Mouse (Mus musculus): ENCODE measurements around the gene Hsd17b11.

Gene Hsd17b11

DNA sequence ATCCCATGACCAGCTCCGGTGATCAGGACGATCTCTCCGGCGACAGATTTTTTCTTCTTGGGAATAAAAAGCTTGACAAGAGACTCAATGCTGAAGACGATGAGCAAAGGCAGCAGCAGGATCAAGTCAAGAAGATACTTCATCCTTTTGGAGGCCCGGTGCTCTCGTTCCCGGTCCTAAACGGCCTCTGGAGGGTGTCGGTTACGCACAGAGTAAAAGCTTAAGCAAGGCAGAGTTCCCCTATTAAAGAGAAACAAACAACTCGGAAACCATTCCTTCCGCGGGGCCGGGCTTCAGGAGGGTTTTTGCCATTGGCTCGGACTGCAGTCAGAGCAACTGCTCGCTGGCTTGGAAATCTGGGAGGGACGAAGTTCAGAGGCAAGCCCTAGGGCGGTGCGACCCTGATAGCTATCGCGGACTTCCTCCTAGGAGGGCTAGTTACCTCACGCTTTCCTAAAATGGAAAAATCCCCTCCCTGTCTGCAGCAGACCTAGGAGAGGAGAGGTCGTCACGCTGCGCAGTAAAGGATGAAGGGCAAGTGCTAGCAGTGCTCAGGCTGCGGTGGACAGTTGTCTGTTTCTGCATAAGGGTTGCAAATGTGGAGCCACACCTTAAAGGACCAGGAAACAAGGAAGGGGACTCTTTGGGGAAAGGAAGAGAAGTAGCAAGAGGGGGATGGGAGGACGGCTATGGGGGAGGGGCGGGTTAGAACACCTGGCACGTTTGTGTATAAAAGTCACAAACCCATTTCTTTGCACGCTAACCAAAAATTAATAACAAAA lies at the start of gene Hsd17b11:
Gene Hsd17b11, minus strand, starts transcription at position 323 of the 782 bp plus-strand sequence.
- Histone ChIP-seq H3K27me3 (ENCODE audit: insufficient read depth, low read length) (no peaks in the 10 kb centered on the region), H3K36me3 (ENCODE audit: insufficient read depth, low read length) (peaks cover 22% of the 10 kb centered on the region), H3K4me3 (replicated peaks; ENCODE audit: low read length) (peak within 1 kb of the TSS; percentile 85), H3K9me3 (ENCODE audit: low read length) (no peaks in the 10 kb centered on the region), H3K4me1 (replicated peaks; ENCODE audit: low read depth, low read length) (peaks cover 74% of the 10 kb centered on the region)
- TF ChIP-seq POU5F1 (IDR thresholded peaks at IDR 0.05; ENCODE audit: borderline replicate concordance, low read length), result no peak
- peak; percentile 16; the same call in 1 of the 2 replicates for TF ChIP-seq NANOG (IDR thresholded peaks at IDR 0.05; ENCODE audit: borderline replicate concordance, low read length)

DNA sequence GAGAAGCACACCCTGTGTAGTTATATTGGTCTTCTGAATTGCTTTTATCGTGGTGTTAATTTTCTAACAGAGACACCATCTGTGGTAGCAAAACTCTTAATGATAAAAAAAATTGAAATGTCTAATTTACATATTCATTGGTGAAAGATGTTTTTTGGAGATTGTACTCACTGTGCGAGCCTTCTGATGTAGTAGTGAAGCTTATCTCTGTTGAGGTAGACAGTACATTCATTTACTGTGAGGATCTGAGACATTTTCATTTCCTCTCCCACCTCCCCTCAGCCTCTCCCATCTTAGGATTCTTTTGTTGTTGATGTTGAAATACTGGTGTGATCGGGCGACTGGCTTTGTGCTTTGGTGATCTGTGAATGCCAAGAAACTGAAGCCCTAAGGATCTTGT lies 49.3 kb upstream of the Hsd17b11 start:
- H3K27me3 ChIP-seq (ENCODE audit: insufficient read depth, low read length), result 0 out of 2 replicates have a peak, but pooled peaks cover 2% of the 10 kb centered on the region
- peaks cover 31% of the 10 kb centered on the region for H3K9me3 ChIP-seq (ENCODE audit: low read length)
- no peak overlapping the region for H3K4me3 ChIP-seq (replicated peaks; ENCODE audit: low read length)
- H3K4me1 ChIP-seq (replicated peaks; ENCODE audit: low read depth, low read length), result peaks cover 17% of the 10 kb centered on the region
- H3K36me3 ChIP-seq (ENCODE audit: insufficient read depth, low read length), result no peaks in the 10 kb centered on the region
- TF ChIP-seq POU5F1 (IDR thresholded peaks at IDR 0.05; ENCODE audit: borderline replicate concordance, low read length) (no peak), CTCF (conservative IDR thresholded peaks at IDR 0.05; ENCODE audit: low read length) (no peak), NANOG (IDR thresholded peaks at IDR 0.05; ENCODE audit: borderline replicate concordance, low read length) (no peak)

DNA sequence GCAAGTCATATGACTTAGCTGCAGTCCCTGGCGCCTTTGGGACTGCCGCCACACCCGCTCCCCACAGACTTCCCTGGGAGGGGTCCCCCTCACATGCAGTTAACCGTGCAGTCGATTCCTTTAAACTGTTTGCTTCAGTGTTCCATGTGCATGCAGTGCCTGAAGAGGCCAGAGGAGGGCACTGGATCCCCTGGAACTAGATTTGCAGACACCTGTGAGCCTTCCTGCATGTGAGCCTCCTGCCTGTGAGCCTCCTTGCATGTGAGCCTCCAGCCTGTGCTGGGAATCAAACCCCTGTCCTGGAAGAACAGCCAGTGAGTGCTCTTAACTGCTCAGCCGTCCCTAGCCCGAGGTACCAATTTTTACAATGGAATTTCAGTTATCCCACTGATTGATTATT lies 47.0 kb upstream of the Hsd17b11 start:
- TF ChIP-seq NANOG (IDR thresholded peaks at IDR 0.05; ENCODE audit: borderline replicate concordance, low read length) (no peak), CTCF (conservative IDR thresholded peaks at IDR 0.05; ENCODE audit: low read length) (0 out of 2 replicates have a peak, but pooled peaks have one; percentile 11)
- H3K36me3 ChIP-seq (ENCODE audit: insufficient read depth, low read length), result peaks cover 16% of the 10 kb centered on the region
- peaks cover 47% of the 10 kb centered on the region for H3K9me3 ChIP-seq (ENCODE audit: low read length)
- peaks cover 12% of the 10 kb centered on the region for H3K4me1 ChIP-seq (replicated peaks; ENCODE audit: low read depth, low read length)
- no peak overlapping the region for H3K4me3 ChIP-seq (replicated peaks; ENCODE audit: low read length)
- no peaks in the 10 kb centered on the region for H3K27me3 ChIP-seq (ENCODE audit: insufficient read depth, low read length)

DNA sequence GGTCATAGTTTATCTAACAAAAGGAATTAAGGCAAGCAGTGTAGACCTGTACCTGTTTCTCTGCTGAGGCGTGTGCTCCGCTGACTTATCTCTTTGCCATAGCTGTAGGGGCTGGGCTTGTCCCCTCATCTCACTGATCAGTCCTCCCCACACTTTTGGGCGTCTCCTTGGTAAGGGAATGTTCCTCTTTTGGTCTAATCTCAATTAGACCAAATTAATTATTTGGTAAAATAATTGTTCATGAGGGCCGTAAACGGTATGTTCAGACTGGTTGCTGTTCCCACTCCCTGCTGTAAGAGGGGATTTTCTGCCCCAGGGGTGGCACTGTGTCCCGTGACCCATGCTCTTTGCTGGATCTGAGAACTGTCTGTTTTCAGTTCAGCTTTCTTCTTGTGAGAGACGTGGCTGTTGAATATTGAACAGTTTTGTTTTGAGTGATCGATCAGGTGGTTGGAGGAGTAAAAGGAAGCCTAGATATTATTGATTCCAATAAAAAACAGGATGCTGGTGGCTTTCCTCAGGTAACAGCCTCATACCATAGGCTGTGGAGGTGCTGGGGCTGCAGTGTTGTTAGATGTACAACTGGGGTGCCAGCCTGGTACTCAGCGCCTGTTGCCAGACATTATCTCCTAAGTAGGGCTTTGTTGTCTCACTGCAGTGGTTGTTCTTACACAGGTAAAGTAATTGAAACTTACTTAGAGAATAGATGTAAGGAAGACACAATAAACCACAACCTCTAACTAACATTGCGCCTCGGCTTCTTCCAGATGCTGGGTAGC lies 41.2 kb upstream of the Hsd17b11 start:
- Histone ChIP-seq H3K27me3 (ENCODE audit: insufficient read depth, low read length) (no peaks in the 10 kb centered on the region), H3K36me3 (ENCODE audit: insufficient read depth, low read length) (peaks cover 74% of the 10 kb centered on the region), H3K9me3 (ENCODE audit: low read length) (peaks cover 73% of the 10 kb centered on the region), H3K4me1 (replicated peaks; ENCODE audit: low read depth, low read length) (no peaks in the 10 kb centered on the region), H3K4me3 (replicated peaks; ENCODE audit: low read length) (no peak overlapping the region)
- TF ChIP-seq POU5F1 (IDR thresholded peaks at IDR 0.05; ENCODE audit: borderline replicate concordance, low read length) (no peak), CTCF (conservative IDR thresholded peaks at IDR 0.05; ENCODE audit: low read length) (no peak)

DNA sequence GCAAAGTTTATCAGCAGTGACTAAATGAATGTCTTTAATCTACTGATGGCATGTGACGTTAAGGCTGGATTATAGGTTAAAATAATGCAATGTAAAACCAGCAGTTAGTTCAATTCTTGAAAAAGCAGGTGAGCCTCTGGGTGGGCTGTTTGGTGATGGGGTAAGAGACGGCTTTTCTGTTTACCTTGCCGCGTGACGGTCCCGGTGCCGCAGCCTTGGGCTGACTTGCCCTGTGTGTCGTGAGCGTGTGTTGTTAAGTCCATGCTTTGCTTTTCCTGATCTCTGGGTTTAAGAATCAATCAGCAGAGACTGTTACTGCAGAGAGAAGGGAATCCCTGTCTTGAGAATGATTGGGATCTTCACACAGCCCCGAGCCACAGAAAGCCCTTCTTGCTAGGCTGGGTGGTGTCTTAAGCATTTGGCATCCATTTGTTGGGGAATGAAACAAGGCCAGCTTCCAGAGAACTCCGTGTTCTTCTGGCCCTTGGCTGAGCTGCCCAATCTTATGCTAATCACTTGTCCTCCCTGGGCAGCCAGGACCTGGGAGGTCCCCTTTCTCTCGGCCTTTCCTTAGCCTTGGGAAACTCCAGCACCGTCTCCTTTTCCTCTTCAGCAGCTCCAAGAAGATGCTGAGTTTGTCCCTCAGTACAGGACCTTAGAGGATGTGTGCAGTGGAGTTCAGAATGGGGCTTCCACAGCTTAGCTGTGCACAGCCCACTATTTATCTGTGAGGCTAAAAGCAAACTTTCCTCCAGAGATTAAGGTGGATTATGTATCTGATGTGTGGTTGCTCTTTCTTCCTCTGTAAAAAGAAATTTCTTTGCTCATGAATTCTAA lies 40.4 kb upstream of the Hsd17b11 start:
- no peak for TF ChIP-seq POU5F1 (IDR thresholded peaks at IDR 0.05; ENCODE audit: borderline replicate concordance, low read length)
- no peak for TF ChIP-seq NANOG (IDR thresholded peaks at IDR 0.05; ENCODE audit: borderline replicate concordance, low read length)
- TF ChIP-seq CTCF (conservative IDR thresholded peaks at IDR 0.05; ENCODE audit: low read length), result no peak
- H3K4me1 ChIP-seq (replicated peaks; ENCODE audit: low read depth, low read length), result no peaks in the 10 kb centered on the region
- peaks cover 82% of the 10 kb centered on the region for H3K36me3 ChIP-seq (ENCODE audit: insufficient read depth, low read length)
- no peak overlapping the region for H3K4me3 ChIP-seq (replicated peaks; ENCODE audit: low read length)
- H3K27me3 ChIP-seq (ENCODE audit: insufficient read depth, low read length), result no peaks in the 10 kb centered on the region
- H3K9me3 ChIP-seq (ENCODE audit: low read length), result peaks cover 75% of the 10 kb centered on the region

DNA sequence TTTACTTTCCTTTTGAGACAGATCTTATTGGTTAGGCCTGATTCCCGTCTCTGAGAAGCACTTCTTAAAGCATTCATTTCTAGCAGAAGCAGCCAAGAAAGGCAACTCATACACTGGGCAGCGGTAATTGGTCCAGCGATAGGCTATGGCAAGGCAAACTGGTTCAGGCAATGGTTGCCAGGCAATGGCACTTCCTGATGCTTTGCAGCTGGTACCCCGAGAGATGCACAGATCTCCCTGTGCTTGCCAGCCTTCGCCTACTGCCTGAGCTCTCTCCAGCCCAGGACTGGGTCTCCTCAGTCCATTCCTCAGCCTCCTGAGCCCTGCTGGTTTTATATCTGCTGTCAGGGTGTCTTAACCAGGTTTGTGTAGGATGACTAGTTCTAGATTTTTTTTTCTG lies 38.7 kb upstream of the Hsd17b11 start:
- TF ChIP-seq POU5F1 (IDR thresholded peaks at IDR 0.05; ENCODE audit: borderline replicate concordance, low read length) (no peak), NANOG (IDR thresholded peaks at IDR 0.05; ENCODE audit: borderline replicate concordance, low read length) (no peak), CTCF (conservative IDR thresholded peaks at IDR 0.05; ENCODE audit: low read length) (no peak)
- Histone ChIP-seq H3K9me3 (ENCODE audit: low read length) (peaks cover 75% of the 10 kb centered on the region), H3K27me3 (ENCODE audit: insufficient read depth, low read length) (no peaks in the 10 kb centered on the region), H3K4me1 (replicated peaks; ENCODE audit: low read depth, low read length) (no peaks in the 10 kb centered on the region), H3K36me3 (ENCODE audit: insufficient read depth, low read length) (peaks cover 96% of the 10 kb centered on the region), H3K4me3 (replicated peaks; ENCODE audit: low read length) (no peak overlapping the region)

DNA sequence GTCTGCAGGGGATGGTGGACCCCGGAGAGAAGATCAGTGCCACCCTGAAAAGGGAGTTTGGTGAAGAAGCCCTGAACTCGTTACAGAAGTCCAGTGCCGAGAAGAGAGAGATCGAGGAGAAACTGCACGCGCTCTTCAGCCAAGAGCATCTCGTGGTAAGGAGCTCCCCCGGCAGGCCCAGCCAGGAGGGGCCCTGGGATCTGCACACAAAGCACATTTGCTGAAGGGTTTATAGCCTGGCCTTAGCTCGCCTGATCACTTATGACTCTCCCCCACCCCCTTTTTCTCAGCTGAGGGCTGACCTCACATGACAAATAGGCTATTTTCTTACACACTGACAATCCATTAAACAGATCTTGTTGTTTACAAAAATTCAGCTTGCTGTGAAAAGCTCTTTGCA lies 37.9 kb upstream of the Hsd17b11 start:
- Histone ChIP-seq H3K4me1 (replicated peaks; ENCODE audit: low read depth, low read length) (no peaks in the 10 kb centered on the region), H3K4me3 (replicated peaks; ENCODE audit: low read length) (no peak overlapping the region), H3K36me3 (ENCODE audit: insufficient read depth, low read length) (peaks cover 94% of the 10 kb centered on the region), H3K27me3 (ENCODE audit: insufficient read depth, low read length) (no peaks in the 10 kb centered on the region), H3K9me3 (ENCODE audit: low read length) (peaks cover 67% of the 10 kb centered on the region)
- no peak for TF ChIP-seq POU5F1 (IDR thresholded peaks at IDR 0.05; ENCODE audit: borderline replicate concordance, low read length)
- TF ChIP-seq CTCF (conservative IDR thresholded peaks at IDR 0.05; ENCODE audit: low read length), result no peak
- no peak for TF ChIP-seq NANOG (IDR thresholded peaks at IDR 0.05; ENCODE audit: borderline replicate concordance, low read length)

DNA sequence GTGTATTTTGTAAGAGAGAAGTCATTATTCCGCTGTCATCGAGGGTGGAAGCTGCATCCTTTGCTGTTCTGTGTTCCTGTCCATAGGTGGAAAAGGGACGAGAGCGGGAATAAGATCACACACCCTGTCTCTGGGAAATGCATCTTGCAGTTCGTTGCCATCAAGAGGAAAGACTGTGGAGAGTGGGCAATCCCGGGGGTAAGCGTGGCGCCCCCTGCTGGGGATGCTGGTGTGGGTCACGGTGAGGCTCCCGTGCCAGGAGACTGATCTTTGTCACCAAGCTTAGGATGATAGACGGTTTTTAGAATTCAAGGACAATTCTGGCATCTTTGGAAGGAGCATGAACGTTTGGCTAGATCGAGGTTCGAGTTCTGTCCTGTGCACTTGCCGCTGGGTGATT lies 36.3 kb upstream of the Hsd17b11 start:
- H3K9me3 ChIP-seq (ENCODE audit: low read length), result peaks cover 52% of the 10 kb centered on the region
- no peaks in the 10 kb centered on the region for H3K27me3 ChIP-seq (ENCODE audit: insufficient read depth, low read length)
- H3K4me3 ChIP-seq (replicated peaks; ENCODE audit: low read length), result no peak overlapping the region
- TF ChIP-seq POU5F1 (IDR thresholded peaks at IDR 0.05; ENCODE audit: borderline replicate concordance, low read length) (no peak), CTCF (conservative IDR thresholded peaks at IDR 0.05; ENCODE audit: low read length) (peak; percentile 47)
- no peaks in the 10 kb centered on the region for H3K4me1 ChIP-seq (replicated peaks; ENCODE audit: low read depth, low read length)
- H3K36me3 ChIP-seq (ENCODE audit: insufficient read depth, low read length), result peaks cover 90% of the 10 kb centered on the region

Data from E14TG2a.4 (cell line).